9 mouse cellular contexts compared by ENCODE assay signal in genomic region chr11:63213043-63213442, GRCm38 (mm10).
DNase-seq lines count a peak whose midpoint lies in the region; ATAC-seq lines count a peak whose summit lies in the region.
"Had no signal": no experiment of that assay in that cellular context is flagged by ENCODE, and none has a peak within 500 bp of the region (broad histone marks: within the 10 kb centered on the region; RNA-seq: fewer than 3 reads in every experiment).

No protein-coding gene starts in this region.

- ATAC-seq in CD4-positive, CD25-positive, alpha-beta regulatory T cell, adult 4 months: no peak
- ATAC-seq in forebrain, embryonic 16.5 days: peak; percentile 63
- ATAC-seq in monocyte, adult 5-6 weeks (replicated peaks; ENCODE audit: insufficient number of reproducible peaks, low FRiP score, low TSS enrichment, poor library complexity, severe bottlenecking): peak; percentile 56; the same call in 1 of the 2 replicates

- no peaks in the 10 kb centered on the region for H3K4me1 ChIP-seq in forebrain, embryonic 16.5 days (replicated peaks; ENCODE audit: control insufficient read depth, insufficient read depth, low read length)
- H3K4me1 ChIP-seq: megakaryocyte, embryonic 14.5 days had no signal

- H3K4me2 ChIP-seq in forebrain, embryonic 16.5 days (ENCODE audit: low read length): no peak overlapping the region

- peak; percentile 65 for DNase-seq in CD4-positive, CD25-positive, alpha-beta regulatory T cell, adult 2 months (ENCODE audit: low read depth, low spot score)
- DNase-seq in c-Kit-positive CD71-positive TER-119-negative erythroid progenitor cells, embryonic 14.5 days (ENCODE audit: low read depth): peak; percentile 14
- DNase-seq in hindlimb bud, embryonic 11.5 days (ENCODE audit: extremely low spot score, low read depth, low spot score): peak; percentile 49
- peak; percentile 86 for DNase-seq in left cerebral cortex, postnatal 4 days
- peak; percentile 54 for DNase-seq in splenic B cell, adult 2 months (ENCODE audit: low read depth, low spot score)

- H3K27me3 ChIP-seq in forebrain, embryonic 16.5 days (replicated peaks; ENCODE audit: control insufficient read depth, insufficient read depth, low read length): no peaks in the 10 kb centered on the region
- no peaks in the 10 kb centered on the region for H3K27me3 ChIP-seq in splenic B cell, adult 2 months (ENCODE audit: control insufficient read depth, insufficient read depth, low read length, poor library complexity, severe bottlenecking)
- H3K27me3 ChIP-seq: megakaryocyte, embryonic 14.5 days had no signal

- H3K4me3 ChIP-seq in forebrain, embryonic 16.5 days (replicated peaks; ENCODE audit: low read length): no peak overlapping the region
- H3K4me3 ChIP-seq: megakaryocyte, embryonic 14.5 days had no signal

- WGBS in forebrain, embryonic 16.5 days: 15% methylated on average over 6 of the region's 6 CpGs

- H3K27ac ChIP-seq in forebrain, embryonic 16.5 days (ENCODE audit: low read length): no peak overlapping the region

- H3K36me3 ChIP-seq in forebrain, embryonic 16.5 days (ENCODE audit: control insufficient read depth, insufficient read depth): no peaks in the 10 kb centered on the region
- no peaks in the 10 kb centered on the region for H3K36me3 ChIP-seq in splenic B cell, adult 2 months (ENCODE audit: control insufficient read depth, insufficient read depth, low read length, poor library complexity, severe bottlenecking)

- intact Hi-C loops in left cerebral cortex, postnatal 4 days (cut with DNase I): loop anchor here (10.0 kb wide), 1 partner anchor 1752 kb away; no protein-coding TSS in a partner anchor

- H3K9me3 ChIP-seq in forebrain, embryonic 16.5 days (ENCODE audit: control insufficient read depth, low read length): no peaks in the 10 kb centered on the region

- no peak overlapping the region for H3K9ac ChIP-seq in forebrain, embryonic 16.5 days (replicated peaks; ENCODE audit: low read depth, low read length)

Comparison
In these comparisons a context has a peak if more than half of its experiments do, and no peak if none do; other contexts are left out.
1. DNase-seq: peak in every context shown above with its lines; median percentile 86 in left cerebral cortex, postnatal 4 days; 65 in CD4-positive, CD25-positive, alpha-beta regulatory T cell, adult 2 months; 54 in splenic B cell, adult 2 months; 49 in hindlimb bud, embryonic 11.5 days; 14 in c-Kit-positive CD71-positive TER-119-negative erythroid progenitor cells, embryonic 14.5 days.